Mouse (Mus musculus): ENCODE data around the gene Magee1.
"Not testable (repeated sequence)": the region's sequence is repeated elsewhere in the genome, so short reads cannot be mapped to it uniquely, and the experiment has no call there.

Magee1 gene

DNA sequence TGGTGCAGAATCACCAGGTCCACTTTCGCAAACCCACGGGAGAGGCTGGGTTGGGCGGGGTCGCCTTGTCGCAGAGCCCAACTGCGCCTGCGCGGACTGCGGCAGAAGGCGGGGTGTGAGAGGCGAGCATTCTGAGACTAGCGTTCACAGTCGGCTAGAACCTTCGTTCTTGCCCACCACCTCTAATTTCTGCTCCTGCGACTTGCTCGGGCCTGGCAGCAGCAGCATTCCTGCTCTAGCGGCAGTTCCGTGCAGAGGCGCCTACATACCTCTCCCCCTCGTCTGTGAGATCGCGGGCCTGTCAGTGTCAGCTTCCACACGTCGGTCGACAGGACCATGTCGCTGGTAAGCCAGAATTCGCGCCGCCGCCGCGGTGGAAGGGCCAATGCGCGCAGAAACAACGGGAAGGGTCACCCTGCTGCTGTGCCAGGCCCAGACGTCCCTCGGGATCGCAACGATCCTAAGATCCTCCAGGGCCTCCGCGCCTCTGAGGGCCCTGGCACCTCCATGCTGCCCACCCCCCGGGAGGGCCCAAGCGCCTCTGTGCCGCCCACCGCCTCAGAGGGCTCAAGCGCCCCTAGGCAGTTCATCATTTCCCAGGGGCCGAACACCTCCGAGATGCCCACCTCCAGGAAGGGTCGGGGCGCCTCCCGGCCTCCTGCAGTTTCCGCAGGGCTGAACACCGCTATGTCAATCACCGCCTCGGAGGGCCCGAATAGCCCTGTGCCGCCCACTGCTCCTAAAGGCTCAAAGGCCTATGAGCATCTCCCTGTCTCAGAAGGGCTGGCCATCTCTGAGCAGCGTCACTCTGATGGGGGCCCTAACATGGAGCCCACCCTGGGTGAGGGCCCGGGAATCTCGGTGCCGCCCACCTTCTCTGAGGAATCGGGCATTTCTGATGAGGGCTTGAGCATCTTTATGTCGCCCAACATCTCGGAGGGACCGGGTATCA lies at the start of gene Magee1:
TSS of gene Magee1 (plus strand) at position 104 of the 952 bp plus-strand sequence.
- DNase-seq (ENCODE audit: low spot score): peak; percentile 69

- no peak for DNase-seq (ENCODE audit: low spot score)
These were observed 41.0 kb upstream of the Magee1 start for GRCm38 (mm10) chrX:105079151-105079550.

- DNase-seq (ENCODE audit: low spot score): peak; percentile 94
These were observed 40.5 kb upstream of the Magee1 start, which contains the start of gene Pbdc1 for GRCm38 (mm10) chrX:105079615-105080092. Pbdc1 (plus strand) TSS chrX:105079756.

- no peak for DNase-seq (ENCODE audit: low spot score)
These were observed 40.1 kb upstream of the Magee1 start for GRCm38 (mm10) chrX:105080096-105080495.

DNA sequence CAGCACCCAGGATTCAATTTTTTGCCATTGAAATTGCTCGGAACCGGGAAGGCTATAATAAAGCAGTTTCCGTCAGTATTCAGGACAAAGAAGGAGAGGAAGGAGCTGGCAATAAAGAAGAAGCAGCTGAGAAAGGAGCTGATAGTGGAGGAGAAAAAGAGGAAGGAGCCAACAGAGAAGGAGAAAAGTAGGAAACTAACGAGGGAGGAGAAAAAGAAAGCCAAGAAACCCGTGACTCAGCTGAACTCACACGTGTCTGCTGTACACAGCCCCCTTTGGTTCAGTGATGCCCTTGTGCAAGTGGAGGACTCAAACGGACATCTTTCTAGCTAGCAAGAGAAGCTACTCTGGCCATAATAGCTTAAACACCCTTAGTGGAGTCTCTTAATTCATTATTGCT lies 37.2 kb upstream of the Magee1 start:
- DNase-seq (ENCODE audit: low spot score): not testable (repeated sequence)

GRCm38 (mm10) chrX:105104175-105104574 lies 16.0 kb upstream of the Magee1 start:
- DNase-seq (ENCODE audit: low spot score): no peak

- no peak for DNase-seq (ENCODE audit: low spot score)
These were observed 5.2 kb upstream of the Magee1 start for GRCm38 (mm10) chrX:105114994-105115393.

DNA sequence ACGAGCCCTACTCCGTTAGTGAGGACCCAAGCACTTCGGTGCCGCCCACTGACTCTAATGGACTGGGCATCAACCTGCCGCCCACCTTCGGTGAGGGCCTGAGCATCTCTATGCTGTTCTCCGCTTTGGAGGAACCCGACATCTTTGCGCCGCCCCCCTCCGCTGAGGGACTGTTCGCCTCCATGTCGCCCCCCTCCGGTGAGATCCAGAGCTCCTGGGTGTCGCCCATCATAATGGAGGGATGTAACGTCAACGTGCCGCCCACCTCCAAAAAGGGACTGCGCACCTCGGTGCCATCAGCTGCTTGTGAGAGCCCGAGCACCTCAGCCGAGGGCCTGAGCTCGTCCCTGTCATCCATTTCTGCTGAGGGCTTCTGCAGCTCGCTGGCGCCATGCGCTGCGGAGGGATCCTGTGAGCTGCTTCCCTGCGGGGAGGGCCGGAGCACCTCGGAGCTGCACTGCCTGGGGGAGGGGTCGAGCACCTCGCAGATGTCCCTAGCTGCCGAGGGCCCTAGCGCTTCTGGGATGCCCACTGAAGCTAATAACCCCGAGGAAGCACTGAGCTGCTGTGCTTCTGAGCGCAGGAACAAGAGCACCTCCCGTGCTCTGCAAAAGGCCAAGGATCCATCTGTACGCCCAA lies 1.2 kb downstream of the Magee1 start:
- DNase-seq (ENCODE audit: low spot score): peak; percentile 72

- DNase-seq (ENCODE audit: low spot score): no peak
These were observed 4.7 kb downstream of the Magee1 start for GRCm38 (mm10) chrX:105124903-105125302.

DNA sequence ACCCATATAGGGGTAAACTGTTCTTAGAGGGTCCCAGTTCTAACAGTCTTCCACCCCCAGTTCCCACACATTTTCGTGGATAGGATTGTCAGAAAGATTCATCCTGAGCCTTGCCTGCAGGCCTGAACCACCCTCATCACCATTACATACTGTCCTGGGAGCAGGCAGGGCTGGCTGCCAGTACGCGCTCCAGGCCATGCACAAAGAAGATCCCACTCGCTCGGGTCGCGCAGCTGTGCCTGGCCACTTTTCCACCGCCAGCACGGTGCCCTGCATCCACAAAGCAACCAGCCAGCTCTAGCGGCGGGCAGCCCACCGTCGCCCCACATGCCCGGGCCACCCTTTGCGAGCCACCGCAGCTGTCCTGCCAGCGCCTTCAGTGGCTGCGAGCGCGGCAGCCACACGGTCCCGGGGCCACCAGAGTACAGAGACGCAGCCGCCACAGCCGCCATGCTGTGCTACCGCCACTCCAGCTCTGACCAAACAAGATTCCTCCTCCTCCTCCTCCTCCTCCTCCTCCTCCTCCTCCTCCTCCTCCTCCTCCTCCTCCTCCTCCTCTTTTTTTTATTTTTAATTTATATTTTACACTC lies 31.8 kb downstream of the Magee1 start:
- DNase-seq (ENCODE audit: low spot score): no peak

- not testable (repeated sequence) for DNase-seq (ENCODE audit: low spot score)
These were observed 44.8 kb downstream of the Magee1 start for GRCm38 (mm10) chrX:105165007-105165406.

DNA sequence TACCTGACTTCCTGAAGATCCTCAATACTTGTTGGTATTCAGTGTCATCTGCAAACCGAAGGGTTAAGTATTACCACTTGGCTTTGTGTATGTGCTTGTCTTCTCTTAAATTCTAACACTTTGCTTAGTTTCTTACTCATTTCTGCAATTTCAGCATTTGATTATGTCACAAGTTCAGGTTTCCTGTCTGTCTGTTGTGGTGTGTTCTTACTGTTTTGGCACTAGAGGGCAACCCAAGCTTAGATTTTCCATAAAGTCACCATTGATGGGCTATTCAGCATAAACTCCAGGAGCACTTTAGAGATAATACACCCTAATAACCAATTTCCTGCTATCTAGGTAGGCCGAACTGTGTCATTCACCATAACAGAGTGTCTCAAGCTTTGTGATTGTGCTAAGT lies 47.0 kb downstream of the Magee1 start:
- DNase-seq (ENCODE audit: low spot score): no peak

Measured in ovary, postnatal 36 days (tissue).